Mouse (Mus musculus): ENCODE measurements around the gene Irf2. TPM values are rescaled to one million over a fixed set of nuclear protein-coding genes. Genes with fewer than 3 reads are reported as not detected.

Gene Irf2
- polyA plus RNA-seq, 1 experiment from 2014 or later: 13.6 TPM

DNA sequence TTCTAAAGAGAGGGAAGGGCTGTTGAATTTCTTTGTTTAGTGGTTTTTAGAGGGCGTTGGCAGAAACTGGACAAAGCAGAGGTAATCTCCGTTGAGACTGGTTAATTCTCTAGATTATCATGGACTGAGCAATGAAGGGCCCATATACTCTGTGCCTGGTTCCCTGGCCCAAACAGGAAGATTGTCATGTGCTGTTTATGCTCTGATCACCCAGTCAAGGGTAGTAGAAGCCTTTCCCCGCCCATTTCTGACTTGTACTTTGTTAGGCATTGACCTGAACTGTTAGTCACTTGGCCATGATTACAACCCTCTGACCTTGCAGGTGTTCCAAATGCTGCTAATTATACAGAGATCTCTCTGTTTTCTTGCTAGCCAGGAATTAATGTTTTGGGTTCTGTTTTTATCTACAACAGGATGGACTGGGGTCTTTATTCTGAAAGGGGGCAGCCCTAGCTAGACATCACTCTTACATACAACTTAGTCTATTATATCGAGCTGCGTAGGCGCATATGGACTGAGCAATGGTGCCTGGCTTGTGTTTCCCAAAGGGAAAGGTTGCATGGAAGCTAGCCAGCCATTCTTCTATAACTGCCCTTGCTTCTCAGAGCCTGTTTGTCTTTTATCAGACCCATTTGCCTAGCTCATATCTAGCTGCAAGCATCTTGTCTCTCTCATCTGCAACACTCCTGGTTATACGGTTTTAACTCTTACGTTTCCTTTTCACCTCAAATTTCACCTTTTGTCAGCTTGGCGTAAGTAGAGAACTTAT, 143.9 kb downstream of the Irf2 start:
- no peak overlapping the region for H3K4me2 ChIP-seq
- no peak overlapping the region for H3K9ac ChIP-seq (replicated peaks)
- 0 out of 2 replicates have a peak, but pooled peaks cover 5% of the 10 kb centered on the region for H3K4me1 ChIP-seq (replicated peaks)
- ATAC-seq (ENCODE audit: insufficient number of reproducible peaks, insufficient read depth, low FRiP score, low TSS enrichment, low read depth): no peak
- no peaks in the 10 kb centered on the region for H3K27me3 ChIP-seq
- H3K27ac ChIP-seq: no peak overlapping the region
- no peak overlapping the region for H3K4me3 ChIP-seq (replicated peaks)
- H3K36me3 ChIP-seq: no peaks in the 10 kb centered on the region
- no peaks in the 10 kb centered on the region for H3K9me3 ChIP-seq
- WGBS: 90% methylated on average over 9 of the region's 9 CpGs

DNA sequence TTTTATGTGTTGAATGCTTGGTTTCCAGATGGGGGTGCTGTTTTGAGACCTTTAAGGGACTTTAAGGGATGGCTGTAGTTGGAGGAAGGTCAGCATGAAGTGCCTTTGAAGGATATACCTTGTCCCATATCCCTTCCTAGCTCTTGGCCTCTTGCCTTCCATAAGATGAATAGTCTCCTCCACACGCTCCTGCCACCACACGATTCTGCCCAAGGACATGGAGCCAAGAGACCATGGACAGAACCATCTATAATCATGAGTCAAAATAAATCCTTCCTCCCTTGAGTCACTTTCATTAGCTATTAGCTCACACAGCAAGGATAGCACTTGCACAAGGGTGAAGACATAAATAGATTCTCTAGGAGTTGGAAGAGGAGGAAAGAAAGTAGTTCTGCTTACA, 146.3 kb downstream of the Irf2 start:
- H3K27me3 ChIP-seq: no peaks in the 10 kb centered on the region
- no peak overlapping the region for H3K27ac ChIP-seq
- no peak for ATAC-seq (ENCODE audit: insufficient number of reproducible peaks, insufficient read depth, low FRiP score, low TSS enrichment, low read depth)
- no peaks in the 10 kb centered on the region for H3K9me3 ChIP-seq
- no peak overlapping the region for H3K4me3 ChIP-seq (replicated peaks)
- WGBS: 90% methylated on average over 2 of the region's 2 CpGs
- H3K9ac ChIP-seq (replicated peaks): no peak overlapping the region
- 0 out of 2 replicates have a peak, but pooled peaks cover 6% of the 10 kb centered on the region for H3K4me1 ChIP-seq (replicated peaks)
- no peak overlapping the region for H3K4me2 ChIP-seq
- no peaks in the 10 kb centered on the region for H3K36me3 ChIP-seq

DNA sequence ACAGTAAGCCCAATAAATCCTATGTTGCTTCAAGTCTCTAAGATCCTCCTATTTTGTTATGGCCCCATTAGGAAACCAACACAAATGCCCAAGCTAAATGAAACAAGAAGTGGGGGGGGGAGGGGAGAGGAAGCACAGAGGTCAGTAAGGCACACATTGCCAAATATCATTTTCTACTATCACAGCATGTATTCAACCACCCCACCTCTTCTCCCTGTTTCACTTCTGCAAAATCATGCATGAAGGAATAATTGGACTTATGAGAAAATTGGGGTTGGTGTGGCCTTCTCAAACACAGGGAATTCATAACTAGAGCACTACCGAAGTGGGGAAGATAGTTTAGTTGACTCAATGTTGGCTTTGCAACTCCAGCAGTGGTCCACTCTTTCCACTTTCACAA, 146.7 kb downstream of the Irf2 start:
- no peak overlapping the region for H3K27ac ChIP-seq
- no peaks in the 10 kb centered on the region for H3K36me3 ChIP-seq
- no peaks in the 10 kb centered on the region for H3K27me3 ChIP-seq
- no peak overlapping the region for H3K4me2 ChIP-seq
- ATAC-seq (ENCODE audit: insufficient number of reproducible peaks, insufficient read depth, low FRiP score, low TSS enrichment, low read depth): no peak
- no peak overlapping the region for H3K4me3 ChIP-seq (replicated peaks)
- 97% methylated on average over 1 of the region's 1 CpGs for WGBS
- H3K9ac ChIP-seq (replicated peaks): no peak overlapping the region
- 0 out of 2 replicates have a peak, but pooled peaks cover 6% of the 10 kb centered on the region for H3K4me1 ChIP-seq (replicated peaks)
- H3K9me3 ChIP-seq: no peaks in the 10 kb centered on the region

DNA sequence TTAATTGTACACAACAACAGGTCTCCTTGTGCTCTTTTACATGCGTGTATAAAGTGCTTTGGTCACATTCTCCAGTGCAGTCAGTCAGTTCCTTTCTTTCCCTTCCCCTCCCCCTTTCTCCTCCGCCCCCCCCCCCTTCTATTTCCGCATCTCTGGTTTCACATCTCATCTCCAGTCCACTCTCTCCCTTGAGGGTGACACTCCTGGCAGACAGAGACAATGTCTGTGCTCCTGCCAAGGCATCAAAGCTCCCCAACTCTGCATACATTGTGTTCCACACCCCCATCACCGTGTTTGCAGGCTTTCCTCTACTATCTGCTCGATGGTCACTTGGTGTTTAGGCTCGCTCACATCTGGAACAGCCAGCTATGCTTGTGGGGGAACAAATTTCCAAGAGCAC, 147.9 kb downstream of the Irf2 start:
- Histone ChIP-seq H3K9me3 (no peaks in the 10 kb centered on the region), H3K27me3 (no peaks in the 10 kb centered on the region), H3K4me2 (no peak overlapping the region), H3K9ac (replicated peaks) (no peak overlapping the region), H3K4me1 (replicated peaks) (peaks cover 11% of the 10 kb centered on the region; the same call in 1 of the 2 replicates), H3K36me3 (no peaks in the 10 kb centered on the region), H3K4me3 (replicated peaks) (no peak overlapping the region), H3K27ac (no peak overlapping the region)
- ATAC-seq (ENCODE audit: insufficient number of reproducible peaks, insufficient read depth, low FRiP score, low TSS enrichment, low read depth): no peak
- 80% methylated on average over 6 of the region's 6 CpGs for WGBS

DNA sequence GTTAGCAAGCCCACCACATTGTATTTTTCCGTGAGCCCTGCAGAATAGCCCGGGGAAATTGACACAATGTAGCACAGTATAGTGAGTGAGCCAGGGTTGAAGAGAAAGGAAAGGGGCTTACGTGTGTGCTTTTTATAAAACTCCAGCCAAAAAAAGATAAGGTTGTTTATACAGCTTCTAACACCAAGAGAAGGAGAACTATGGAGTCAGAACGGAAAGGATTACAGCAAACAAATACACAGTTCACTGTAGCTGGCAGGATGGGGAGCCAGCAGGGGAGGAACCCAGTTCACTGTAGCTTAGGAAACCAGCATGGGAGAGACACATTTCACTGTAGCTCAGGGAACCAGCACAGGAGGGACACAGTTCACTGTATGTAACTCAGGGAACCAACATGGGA, 149.0 kb downstream of the Irf2 start:
- 77% methylated on average over 4 of the region's 4 CpGs for WGBS
- no peaks in the 10 kb centered on the region for H3K36me3 ChIP-seq
- H3K27me3 ChIP-seq: no peaks in the 10 kb centered on the region
- no peak overlapping the region for H3K4me2 ChIP-seq
- H3K9me3 ChIP-seq: no peaks in the 10 kb centered on the region
- no peak for ATAC-seq (ENCODE audit: insufficient number of reproducible peaks, insufficient read depth, low FRiP score, low TSS enrichment, low read depth)
- H3K27ac ChIP-seq: peak overlapping the region; percentile 62
- no peak overlapping the region for H3K9ac ChIP-seq (replicated peaks)
- no peak overlapping the region for H3K4me3 ChIP-seq (replicated peaks)
- peaks cover 17% of the 10 kb centered on the region for H3K4me1 ChIP-seq (replicated peaks)

DNA sequence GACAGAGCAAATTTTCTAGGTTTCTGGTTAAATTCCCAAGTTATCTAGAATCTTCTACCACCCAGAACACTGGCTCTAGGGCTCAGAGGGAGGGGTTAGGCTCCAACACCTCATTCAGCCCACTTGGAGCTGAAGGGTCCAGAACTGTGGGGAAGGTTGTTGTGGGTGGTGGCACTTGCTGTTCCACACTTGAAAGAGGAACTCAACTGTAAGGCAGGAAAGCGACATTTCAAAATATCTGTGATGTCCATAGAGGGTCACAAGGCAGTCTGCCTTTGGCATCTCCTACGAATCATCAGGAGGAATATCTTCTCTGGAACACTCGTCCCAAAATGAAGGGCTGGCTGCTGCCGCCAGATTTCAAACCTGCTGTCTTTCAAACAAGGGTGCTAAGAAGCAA, 150.7 kb downstream of the Irf2 start:
- H3K9me3 ChIP-seq: no peaks in the 10 kb centered on the region
- ATAC-seq (ENCODE audit: insufficient number of reproducible peaks, insufficient read depth, low FRiP score, low TSS enrichment, low read depth): no peak
- H3K27me3 ChIP-seq: no peaks in the 10 kb centered on the region
- no peak overlapping the region for H3K9ac ChIP-seq (replicated peaks)
- 79% methylated on average over 4 of the region's 4 CpGs for WGBS
- H3K27ac ChIP-seq: no peak overlapping the region
- no peak overlapping the region for H3K4me2 ChIP-seq
- no peak overlapping the region for H3K4me3 ChIP-seq (replicated peaks)
- H3K4me1 ChIP-seq (replicated peaks): peaks cover 17% of the 10 kb centered on the region
- H3K36me3 ChIP-seq: no peaks in the 10 kb centered on the region

DNA sequence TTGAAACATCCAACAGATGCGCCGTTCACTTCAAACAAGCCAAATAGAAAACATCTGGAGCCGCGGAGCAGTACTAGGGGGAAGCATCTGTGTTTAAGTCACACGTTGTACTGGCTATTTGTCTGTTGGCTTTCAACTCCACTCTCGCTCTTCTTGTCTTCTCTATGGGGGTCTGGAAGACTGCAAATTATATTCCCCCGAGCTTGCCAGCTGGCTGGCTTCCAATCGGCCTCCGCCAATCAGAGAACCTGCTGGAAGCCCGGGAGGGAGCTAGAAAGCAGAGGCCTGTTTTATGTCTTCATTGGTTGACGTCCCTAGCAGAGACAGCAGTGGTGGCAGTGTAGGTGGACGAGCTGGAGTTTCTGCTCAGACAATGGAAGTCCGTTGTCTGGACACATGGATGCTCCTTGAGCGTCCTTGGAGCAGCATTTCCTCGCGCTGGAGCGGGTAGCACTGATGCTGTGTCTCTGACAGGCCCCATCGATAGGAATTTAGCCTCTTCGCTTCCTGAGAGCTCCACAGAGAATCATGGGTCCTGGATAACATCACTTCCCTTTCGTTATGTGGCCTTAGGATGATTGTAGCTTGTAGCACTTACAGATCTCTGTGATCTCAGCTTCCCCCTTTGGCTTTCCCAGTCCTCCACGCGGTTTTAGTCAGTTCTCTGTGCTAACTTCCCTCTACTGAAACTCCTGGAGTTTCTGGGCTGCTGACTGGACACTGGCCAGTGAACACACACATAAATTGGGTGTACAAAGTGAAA, 153.2 kb downstream of the Irf2 start:
- H3K4me2 ChIP-seq: peak overlapping the region; percentile 41
- 35% methylated on average over 22 of the region's 22 CpGs for whole genome bisulfite sequencing
- no peaks in the 10 kb centered on the region for H3K27me3 ChIP-seq
- H3K36me3 ChIP-seq: no peaks in the 10 kb centered on the region
- peaks cover 17% of the 10 kb centered on the region for H3K4me1 ChIP-seq (replicated peaks)
- no peak overlapping the region for H3K9ac ChIP-seq (replicated peaks)
- H3K9me3 ChIP-seq: no peaks in the 10 kb centered on the region
- H3K27ac ChIP-seq: peak overlapping the region; percentile 60
- H3K4me3 ChIP-seq (replicated peaks): no peak overlapping the region
- ATAC-seq (ENCODE audit: insufficient number of reproducible peaks, insufficient read depth, low FRiP score, low TSS enrichment, low read depth): peak; percentile 79

DNA sequence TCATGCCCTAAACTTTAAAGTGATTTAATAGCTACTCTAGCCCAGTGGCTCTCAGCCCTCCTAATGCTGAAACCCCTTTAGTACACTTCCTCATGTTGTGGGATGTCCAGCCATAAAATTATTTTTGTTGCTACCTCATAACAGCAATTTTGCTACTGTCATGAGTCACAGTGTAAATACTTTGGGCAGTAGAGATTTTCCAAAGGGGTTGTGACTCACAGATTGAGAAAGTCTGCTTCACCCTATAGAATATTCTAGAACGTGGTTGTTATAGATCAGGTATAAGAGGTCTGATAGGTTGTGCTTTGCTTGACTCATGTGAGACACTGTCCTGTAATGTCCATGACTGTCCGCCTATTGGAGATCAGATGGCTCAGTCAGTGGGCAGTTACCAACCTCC, 154.9 kb downstream of the Irf2 start:
- ATAC-seq (ENCODE audit: insufficient number of reproducible peaks, insufficient read depth, low FRiP score, low TSS enrichment, low read depth): no peak
- H3K4me3 ChIP-seq (replicated peaks): no peak overlapping the region
- no peaks in the 10 kb centered on the region for H3K9me3 ChIP-seq
- no peak overlapping the region for H3K27ac ChIP-seq
- H3K4me1 ChIP-seq (replicated peaks): peaks cover 14% of the 10 kb centered on the region
- H3K9ac ChIP-seq (replicated peaks): no peak overlapping the region
- 95% methylated on average over 2 of the region's 2 CpGs for WGBS
- no peak overlapping the region for H3K4me2 ChIP-seq
- H3K36me3 ChIP-seq: no peaks in the 10 kb centered on the region
- H3K27me3 ChIP-seq: no peaks in the 10 kb centered on the region

DNA sequence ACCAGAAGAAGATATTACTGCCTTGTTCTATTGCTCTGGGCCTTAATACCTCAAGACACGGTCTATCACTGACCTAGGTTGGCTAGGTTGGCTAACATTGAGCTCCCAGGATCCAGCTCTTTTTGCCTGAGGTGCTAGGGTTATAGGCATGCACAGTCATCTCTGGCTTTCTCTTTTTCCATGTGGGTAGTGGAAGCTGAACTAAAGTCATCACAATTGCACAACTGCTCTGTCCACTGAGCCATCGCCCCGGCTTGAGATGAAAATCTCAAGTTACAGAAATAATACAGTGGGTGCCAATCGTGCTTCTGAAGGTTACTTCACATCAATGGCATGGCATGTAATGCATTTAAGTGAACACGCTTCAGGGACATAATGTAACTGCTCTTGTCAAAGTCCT, 156.5 kb downstream of the Irf2 start:
- ATAC-seq (ENCODE audit: insufficient number of reproducible peaks, insufficient read depth, low FRiP score, low TSS enrichment, low read depth): no peak
- Histone ChIP-seq H3K36me3 (no peaks in the 10 kb centered on the region), H3K4me3 (replicated peaks) (no peak overlapping the region), H3K4me2 (no peak overlapping the region), H3K9me3 (no peaks in the 10 kb centered on the region), H3K9ac (replicated peaks) (no peak overlapping the region), H3K4me1 (replicated peaks) (peaks cover 14% of the 10 kb centered on the region), H3K27me3 (no peaks in the 10 kb centered on the region), H3K27ac (no peak overlapping the region)
- WGBS: 87% methylated on average over 5 of the region's 5 CpGs

DNA sequence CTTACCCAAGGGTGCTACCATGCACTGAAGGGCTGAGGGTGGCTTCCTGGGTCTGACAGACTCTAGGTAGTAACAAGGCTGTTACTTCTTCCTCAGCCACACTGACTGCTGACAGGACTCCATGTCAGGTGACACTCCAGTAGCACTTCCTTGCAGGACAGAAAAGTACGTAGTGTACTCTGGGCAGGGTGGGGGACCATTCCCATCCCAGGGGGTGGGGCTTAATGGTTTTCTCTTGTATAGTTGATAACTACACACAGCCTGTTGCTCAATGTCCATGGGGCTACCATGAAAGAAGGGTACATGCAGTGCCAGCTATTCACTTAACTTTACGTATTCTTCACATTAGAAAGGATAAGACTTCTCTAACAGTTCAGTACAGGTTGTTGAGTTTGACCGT, 157.2 kb downstream of the Irf2 start:
- H3K36me3 ChIP-seq: no peaks in the 10 kb centered on the region
- H3K9me3 ChIP-seq: no peaks in the 10 kb centered on the region
- no peak overlapping the region for H3K27ac ChIP-seq
- H3K4me1 ChIP-seq (replicated peaks): peaks cover 14% of the 10 kb centered on the region
- no peaks in the 10 kb centered on the region for H3K27me3 ChIP-seq
- 91% methylated on average over 3 of the region's 3 CpGs for WGBS
- no peak overlapping the region for H3K4me3 ChIP-seq (replicated peaks)
- no peak overlapping the region for H3K9ac ChIP-seq (replicated peaks)
- no peak overlapping the region for H3K4me2 ChIP-seq
- ATAC-seq (ENCODE audit: insufficient number of reproducible peaks, insufficient read depth, low FRiP score, low TSS enrichment, low read depth): no peak

All from limb, embryonic 12.5 days (tissue).